Mouse (Mus musculus) gastrocnemius, postnatal 36 days (tissue): Measurements from ENCODE around the gene Ntf5. TPM values are rescaled to one million over a fixed set of nuclear protein-coding genes. Genes with fewer than 3 reads are reported as not detected.

ENCODE experiments used
- DNase-seq, 2 experiments: peaks; one replicate each; pipeline ENCODE4 v3.0.0; 2022
- intact Hi-C: fragments of 180-260 bp; cut with DNase I; formaldehyde crosslinking; loops from one replicate; pipeline ENCODE4 v1.15.1; 2025
- total RNA-seq, 2 experiments: library from RNA; stranded (reverse); gene quantifications; 2 replicates each; pipeline ENCODE4 v1.2.3; 2021

The Ntf5 gene
- total RNA-seq, 2 experiments from 2014 or later = 3.4 to 5.5 TPM

GRCm38 (mm10) chr7:45426556-45426955 is 13.1 kb downstream of the Ntf5 start:
- intact Hi-C loops = no loop called here
- DNase-seq = no peak

- no peak for DNase-seq
- intact Hi-C loops = no loop called here
These were observed 20.3 kb downstream of the Ntf5 start for GRCm38 (mm10) chr7:45433835-45434202.

GRCm38 (mm10) chr7:45434203-45435015 is 20.9 kb downstream of the Ntf5 start, which contains the start of gene Gys1:
Gene Gys1 (plus strand): TSS chr7:45434844.
- intact Hi-C loops = loop anchor here (5.0 kb wide), 1 partner anchor 132 kb away; no protein-coding TSS in a partner anchor
- DNase-seq = peak; percentile 100

GRCm38 (mm10) chr7:45435038-45435437 is 21.5 kb downstream of the Ntf5 start:
- DNase-seq = peak in 1 of 2 experiments; percentile 32
- intact Hi-C loops = loop anchor here (5.0 kb wide), 1 partner anchor 133 kb away; no protein-coding TSS in a partner anchor

GRCm38 (mm10) chr7:45436444-45436843 is 22.9 kb downstream of the Ntf5 start:
- intact Hi-C loops = loop anchor here (5.0 kb wide), 1 partner anchor 134 kb away; no protein-coding TSS in a partner anchor
- no peak for DNase-seq

GRCm38 (mm10) chr7:45437046-45437445 is 23.6 kb downstream of the Ntf5 start:
- no peak for DNase-seq
- intact Hi-C loops = loop anchor here (5.0 kb wide), 1 partner anchor 135 kb away; no protein-coding TSS in a partner anchor

- DNase-seq = peak; percentile 52 to 54
- intact Hi-C loops = loop anchor here (1.0 to 5.0 kb wide), 2 partner anchors 31 to 135 kb away; no protein-coding TSS in a partner anchor
These were observed 24.2 kb downstream of the Ntf5 start, which contains the start of gene Ruvbl2 for GRCm38 (mm10) chr7:45437521-45438276. Gene Ruvbl2 (minus strand): TSS chr7:45438096.

- no peak for DNase-seq
- intact Hi-C loops = no loop called here
These were observed 30.3 kb downstream of the Ntf5 start for GRCm38 (mm10) chr7:45443526-45444420.

GRCm38 (mm10) chr7:45446589-45446988 is 33.1 kb downstream of the Ntf5 start:
- DNase-seq = no peak
- intact Hi-C loops = no loop called here

- DNase-seq = no peak
- intact Hi-C loops = no loop called here
These were observed 34.0 kb downstream of the Ntf5 start for GRCm38 (mm10) chr7:45447325-45447990.

GRCm38 (mm10) chr7:45449974-45450373 is 36.5 kb downstream of the Ntf5 start:
- no peak for DNase-seq
- intact Hi-C loops = loop anchor here (5.0 kb wide), 1 partner anchor 112 kb away; no protein-coding TSS in a partner anchor

- intact Hi-C loops = loop anchor here (5.0 kb wide), 1 partner anchor 111 kb away; no protein-coding TSS in a partner anchor
- DNase-seq = peak; percentile 71 to 78
These were observed 38.0 kb downstream of the Ntf5 start for GRCm38 (mm10) chr7:45451344-45451982.

- intact Hi-C loops = loop anchor here (5.0 kb wide), 1 partner anchor 107 kb away; no protein-coding TSS in a partner anchor
- DNase-seq = no peak
These were observed 41.5 kb downstream of the Ntf5 start for GRCm38 (mm10) chr7:45454971-45455370.

GRCm38 (mm10) chr7:45455932-45456696 is 42.6 kb downstream of the Ntf5 start:
- intact Hi-C loops = no loop called here
- DNase-seq = no peak

GRCm38 (mm10) chr7:45456721-45457203 is 43.3 kb downstream of the Ntf5 start:
- no peak for DNase-seq
- intact Hi-C loops = no loop called here

- intact Hi-C loops = no loop called here
- no peak for DNase-seq
These were observed 43.9 kb downstream of the Ntf5 start for GRCm38 (mm10) chr7:45457204-45458060.
